Mouse (Mus musculus): ENCODE results near the gene Ednra. TPM values are rescaled to one million over a fixed set of nuclear protein-coding genes. Genes with fewer than 3 reads are reported as not detected.

The Ednra gene
- total and polyA plus RNA-seq, 2 experiments from 2014 or later = 4.9 to 5.0 TPM

DNA sequence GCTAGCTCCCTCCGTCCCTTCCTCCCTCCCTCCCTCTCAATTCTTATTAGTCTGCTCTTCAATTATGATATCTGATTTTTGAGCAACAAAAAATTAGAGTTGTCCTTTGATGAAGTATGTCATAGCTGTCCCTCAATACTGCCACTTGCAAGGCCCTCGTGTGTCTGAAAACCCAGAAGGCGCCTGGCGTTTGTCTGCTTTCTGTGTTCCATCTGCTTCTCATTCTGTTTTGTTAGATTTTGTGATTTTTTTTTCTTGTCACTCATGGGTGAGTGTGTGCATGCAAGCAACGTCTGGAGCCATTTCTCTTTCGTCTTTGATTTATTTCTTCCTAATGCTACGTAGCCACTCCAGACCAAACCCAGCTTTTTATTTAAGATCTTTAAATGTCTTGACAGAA is 9.8 kb downstream of the Ednra start:
- no peak for ATAC-seq (ENCODE audit: low FRiP score)
- no peaks in the 10 kb centered on the region for H3K9me3 ChIP-seq (ENCODE audit: low read length)
- H3K27ac ChIP-seq (ENCODE audit: low read depth, low read length) = no peak overlapping the region
- H3K36me3 ChIP-seq (ENCODE audit: insufficient read depth, low read length) = no peaks in the 10 kb centered on the region
- H3K4me3 ChIP-seq (ENCODE audit: low read depth, low read length) = no peak overlapping the region
- H3K9ac ChIP-seq (replicated peaks; ENCODE audit: low read length, poor library complexity, severe bottlenecking) = no peak overlapping the region
- DNase-seq (ENCODE audit: low spot score) = no peak
- H3K4me1 ChIP-seq (ENCODE audit: insufficient read depth, low read length) = no peaks in the 10 kb centered on the region
- H3K4me2 ChIP-seq (ENCODE audit: low read depth, low read length, poor library complexity, severe bottlenecking) = no peak overlapping the region
- no peak for TF ChIP-seq CTCF (IDR thresholded peaks at IDR 0.05)
- H3K27me3 ChIP-seq (ENCODE audit: insufficient read depth, low read length) = no peaks in the 10 kb centered on the region
- WGBS = 77% methylated on average over 7 of the region's 7 CpGs

DNA sequence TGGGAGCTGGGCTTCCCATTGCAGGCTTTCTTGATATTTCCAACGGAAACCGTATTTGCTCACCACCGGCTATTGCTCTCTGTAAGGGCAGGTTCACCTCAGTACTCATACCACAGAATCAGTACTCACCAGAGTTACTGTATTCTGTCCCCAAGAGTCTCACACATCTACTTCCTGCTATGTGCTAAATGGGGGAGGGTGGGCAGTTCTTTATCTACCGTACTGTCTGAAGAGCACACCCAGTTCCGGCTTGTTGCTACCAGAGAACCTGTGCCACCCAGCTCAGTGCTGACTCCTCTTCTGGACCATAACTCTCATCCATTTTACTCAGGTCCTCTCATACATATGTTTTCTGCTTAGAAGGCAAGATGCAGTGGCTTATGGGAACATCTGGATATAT is 10.6 kb downstream of the Ednra start:
- Histone ChIP-seq H3K36me3 (ENCODE audit: insufficient read depth, low read length) (no peaks in the 10 kb centered on the region), H3K4me1 (ENCODE audit: insufficient read depth, low read length) (no peaks in the 10 kb centered on the region), H3K27me3 (ENCODE audit: insufficient read depth, low read length) (no peaks in the 10 kb centered on the region), H3K9ac (replicated peaks; ENCODE audit: low read length, poor library complexity, severe bottlenecking) (no peak overlapping the region), H3K4me2 (ENCODE audit: low read depth, low read length, poor library complexity, severe bottlenecking) (no peak overlapping the region), H3K4me3 (ENCODE audit: low read depth, low read length) (no peak overlapping the region), H3K9me3 (ENCODE audit: low read length) (no peaks in the 10 kb centered on the region), H3K27ac (ENCODE audit: low read depth, low read length) (no peak overlapping the region)
- DNase-seq (ENCODE audit: low spot score) (no peak), ATAC-seq (ENCODE audit: low FRiP score) (no peak)
- TF ChIP-seq CTCF (IDR thresholded peaks at IDR 0.05) = no peak
- 90% methylated on average over 5 of the region's 5 CpGs for WGBS

DNA sequence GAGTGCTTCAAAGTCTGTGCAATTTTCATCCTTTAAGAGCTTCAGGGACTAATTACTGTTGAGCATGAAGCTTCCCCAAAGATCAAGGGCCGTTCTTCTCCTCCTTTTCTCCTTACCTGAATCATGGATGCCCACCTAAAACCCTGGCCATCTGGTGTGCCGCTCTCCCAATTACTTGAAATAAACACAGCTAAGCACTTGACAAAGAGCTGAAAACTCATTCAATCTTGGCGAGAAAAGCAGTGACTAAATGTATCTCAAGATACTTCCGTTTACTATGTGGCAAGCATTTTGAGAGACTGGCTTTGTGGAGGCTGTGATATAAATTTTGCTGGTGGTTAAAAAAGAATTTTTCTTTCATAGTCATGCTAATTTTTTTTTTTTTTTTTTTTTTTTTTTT is 19.5 kb downstream of the Ednra start:
- Histone ChIP-seq H3K9me3 (ENCODE audit: low read length) (no peaks in the 10 kb centered on the region), H3K36me3 (ENCODE audit: insufficient read depth, low read length) (no peaks in the 10 kb centered on the region), H3K27me3 (ENCODE audit: insufficient read depth, low read length) (no peaks in the 10 kb centered on the region), H3K4me2 (ENCODE audit: low read depth, low read length, poor library complexity, severe bottlenecking) (no peak overlapping the region), H3K4me1 (ENCODE audit: insufficient read depth, low read length) (no peaks in the 10 kb centered on the region), H3K4me3 (ENCODE audit: low read depth, low read length) (no peak overlapping the region), H3K9ac (replicated peaks; ENCODE audit: low read length, poor library complexity, severe bottlenecking) (no peak overlapping the region), H3K27ac (ENCODE audit: low read depth, low read length) (no peak overlapping the region)
- DNase-seq (ENCODE audit: low spot score) (no peak), ATAC-seq (ENCODE audit: low FRiP score) (no peak)
- WGBS = 88% methylated on average over 4 of the region's 4 CpGs
- no peak for TF ChIP-seq CTCF (IDR thresholded peaks at IDR 0.05)

DNA sequence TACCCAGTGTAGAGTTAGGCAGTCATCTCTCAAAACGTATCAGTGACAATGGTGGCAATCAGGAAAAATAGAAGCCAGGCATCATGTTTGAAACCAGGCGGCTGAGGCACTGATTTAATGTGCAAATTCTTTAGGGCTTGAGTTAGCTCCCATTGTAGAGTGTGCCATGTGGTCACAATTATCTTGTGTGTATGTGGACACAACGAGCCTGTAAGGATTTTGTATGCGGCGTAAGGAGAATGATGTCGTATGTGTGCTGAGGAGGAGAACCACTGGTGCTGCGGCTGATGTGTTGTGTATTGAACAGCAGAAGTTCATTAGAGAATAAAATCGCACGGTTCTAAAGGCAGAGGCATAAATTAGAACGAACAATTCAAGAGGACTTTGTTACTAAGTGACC is 26.2 kb downstream of the Ednra start:
- Histone ChIP-seq H3K9ac (replicated peaks; ENCODE audit: low read length, poor library complexity, severe bottlenecking) (no peak overlapping the region), H3K4me1 (ENCODE audit: insufficient read depth, low read length) (no peaks in the 10 kb centered on the region), H3K36me3 (ENCODE audit: insufficient read depth, low read length) (no peaks in the 10 kb centered on the region), H3K27ac (ENCODE audit: low read depth, low read length) (no peak overlapping the region), H3K27me3 (ENCODE audit: insufficient read depth, low read length) (no peaks in the 10 kb centered on the region), H3K9me3 (ENCODE audit: low read length) (no peaks in the 10 kb centered on the region), H3K4me3 (ENCODE audit: low read depth, low read length) (no peak overlapping the region), H3K4me2 (ENCODE audit: low read depth, low read length, poor library complexity, severe bottlenecking) (no peak overlapping the region)
- DNase-seq (ENCODE audit: low spot score) (no peak), ATAC-seq (ENCODE audit: low FRiP score) (no peak)
- 74% methylated on average over 10 of the region's 10 CpGs for WGBS
- no peak for TF ChIP-seq CTCF (IDR thresholded peaks at IDR 0.05)

DNA sequence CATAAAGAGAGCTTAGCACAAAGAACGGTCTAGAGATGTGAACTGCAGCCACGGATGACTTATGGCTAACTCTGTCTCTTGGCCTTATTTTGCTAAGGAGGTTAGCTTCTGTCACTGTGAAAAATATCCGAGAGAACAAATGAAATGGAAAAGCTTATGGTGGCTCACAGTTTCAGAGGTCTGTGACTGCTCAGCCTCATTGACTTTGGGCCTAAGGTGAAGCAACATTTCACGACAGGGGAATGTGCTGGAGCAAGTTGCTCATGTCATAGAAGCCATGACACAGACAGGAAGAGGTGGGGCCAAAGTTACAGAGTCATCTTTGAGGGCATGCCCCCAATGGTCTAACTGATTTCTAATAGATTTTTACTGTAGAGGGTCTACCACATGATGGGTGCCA is 28.1 kb downstream of the Ednra start:
- DNase-seq (ENCODE audit: low spot score) (no peak), ATAC-seq (ENCODE audit: low FRiP score) (no peak)
- H3K4me1 ChIP-seq (ENCODE audit: insufficient read depth, low read length) = no peaks in the 10 kb centered on the region
- no peak overlapping the region for H3K9ac ChIP-seq (replicated peaks; ENCODE audit: low read length, poor library complexity, severe bottlenecking)
- no peaks in the 10 kb centered on the region for H3K27me3 ChIP-seq (ENCODE audit: insufficient read depth, low read length)
- H3K4me2 ChIP-seq (ENCODE audit: low read depth, low read length, poor library complexity, severe bottlenecking) = no peak overlapping the region
- H3K4me3 ChIP-seq (ENCODE audit: low read depth, low read length) = no peak overlapping the region
- H3K36me3 ChIP-seq (ENCODE audit: insufficient read depth, low read length) = no peaks in the 10 kb centered on the region
- 90% methylated on average over 4 of the region's 4 CpGs for WGBS
- H3K27ac ChIP-seq (ENCODE audit: low read depth, low read length) = no peak overlapping the region
- no peak for TF ChIP-seq CTCF (IDR thresholded peaks at IDR 0.05)
- no peaks in the 10 kb centered on the region for H3K9me3 ChIP-seq (ENCODE audit: low read length)

DNA sequence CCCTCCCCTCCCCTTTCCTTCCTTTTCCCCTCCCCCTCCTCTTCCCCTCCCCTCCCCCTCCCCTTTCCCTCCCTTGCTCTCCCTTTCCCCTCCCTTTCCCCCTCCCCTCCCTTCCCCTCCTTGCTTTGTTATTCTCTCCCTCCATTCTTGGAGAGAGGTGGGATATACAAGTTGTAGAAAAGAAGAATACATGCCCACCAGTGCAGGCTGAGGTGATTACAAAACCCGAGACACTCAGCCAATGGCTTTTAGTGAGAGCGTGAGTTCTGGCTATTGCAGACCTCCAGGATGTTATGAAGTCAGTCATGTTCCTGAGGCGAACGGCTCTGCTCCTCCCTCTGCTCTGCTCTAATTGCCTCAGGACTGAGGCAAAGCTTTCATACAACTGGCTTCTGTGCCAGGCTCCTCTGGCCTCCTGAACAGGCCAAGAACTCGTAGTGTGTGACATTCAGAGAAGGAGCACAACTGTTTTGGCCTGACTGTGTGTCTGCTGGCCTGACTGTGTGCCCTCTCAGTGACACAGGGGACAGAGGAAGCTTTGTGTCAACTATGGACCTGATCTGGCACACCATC is 28.7 kb downstream of the Ednra start:
- no peaks in the 10 kb centered on the region for H3K27me3 ChIP-seq (ENCODE audit: insufficient read depth, low read length)
- no peaks in the 10 kb centered on the region for H3K36me3 ChIP-seq (ENCODE audit: insufficient read depth, low read length)
- ATAC-seq (ENCODE audit: low FRiP score) (no peak), DNase-seq (ENCODE audit: low spot score) (no peak)
- H3K27ac ChIP-seq (ENCODE audit: low read depth, low read length) = no peak overlapping the region
- no peaks in the 10 kb centered on the region for H3K9me3 ChIP-seq (ENCODE audit: low read length)
- H3K4me1 ChIP-seq (ENCODE audit: insufficient read depth, low read length) = no peaks in the 10 kb centered on the region
- H3K9ac ChIP-seq (replicated peaks; ENCODE audit: low read length, poor library complexity, severe bottlenecking) = no peak overlapping the region
- TF ChIP-seq CTCF (IDR thresholded peaks at IDR 0.05) = no peak
- 50% methylated on average over 5 of the region's 5 CpGs for WGBS
- no peak overlapping the region for H3K4me3 ChIP-seq (ENCODE audit: low read depth, low read length)
- no peak overlapping the region for H3K4me2 ChIP-seq (ENCODE audit: low read depth, low read length, poor library complexity, severe bottlenecking)

Measured in midbrain, postnatal 0 days (tissue).